Mouse (Mus musculus): ENCODE measurements around the gene Tnfsf13.
A peak's percentile ranks its signal among the peaks of the same experiment; 100 is the strongest.
"Not testable (repeated sequence)": the region's sequence is repeated elsewhere in the genome, so short reads cannot be mapped to it uniquely, and the experiment has no call there.

Gene Tnfsf13

GRCm38 (mm10) chr11:69703814-69704612 lies 18.4 kb upstream of the Tnfsf13 start:
- DNase-seq (ENCODE audit: low read depth) = no peak

- not testable (repeated sequence) for DNase-seq (ENCODE audit: low read depth)
Observed at GRCm38 (mm10) chr11:69703381-69703780, 17.8 kb upstream of the Tnfsf13 start.

- not testable (repeated sequence) for DNase-seq (ENCODE audit: low read depth)
Observed at GRCm38 (mm10) chr11:69702886-69703285, 17.3 kb upstream of the Tnfsf13 start.

- no peak for DNase-seq (ENCODE audit: low read depth)
Observed at GRCm38 (mm10) chr11:69699595-69699994, 14.0 kb upstream of the Tnfsf13 start.

GRCm38 (mm10) chr11:69698574-69698973 lies 13.0 kb upstream of the Tnfsf13 start:
- DNase-seq (ENCODE audit: low read depth) = no peak

- DNase-seq (ENCODE audit: low read depth) = no peak
Observed at GRCm38 (mm10) chr11:69697396-69697795, 11.8 kb upstream of the Tnfsf13 start.

- no peak for DNase-seq (ENCODE audit: low read depth)
Observed at GRCm38 (mm10) chr11:69695361-69696181, 10.0 kb upstream of the Tnfsf13 start, which contains the start of the genes Tnfsf12 and Tnfsfm13. Tnfsf12 (minus strand) TSS chr11:69695849. Tnfsfm13 (minus strand) TSS chr11:69696098.

GRCm38 (mm10) chr11:69695046-69695360 lies 9.4 kb upstream of the Tnfsf13 start:
- no peak for DNase-seq (ENCODE audit: low read depth)

- DNase-seq (ENCODE audit: low read depth) = no peak
Observed at GRCm38 (mm10) chr11:69693421-69693965, 7.9 kb upstream of the Tnfsf13 start.

GRCm38 (mm10) chr11:69692863-69693262 lies 7.3 kb upstream of the Tnfsf13 start:
- DNase-seq (ENCODE audit: low read depth) = no peak

GRCm38 (mm10) chr11:69692196-69692811 lies 6.7 kb upstream of the Tnfsf13 start:
- no peak for DNase-seq (ENCODE audit: low read depth)

- no peak for DNase-seq (ENCODE audit: low read depth)
Observed at GRCm38 (mm10) chr11:69689891-69690290, 4.3 kb upstream of the Tnfsf13 start.

GRCm38 (mm10) chr11:69687061-69687460 lies 1.5 kb upstream of the Tnfsf13 start:
- no peak for DNase-seq (ENCODE audit: low read depth)

GRCm38 (mm10) chr11:69686377-69686776 lies 793 bp upstream of the Tnfsf13 start:
- DNase-seq (ENCODE audit: low read depth) = no peak

- DNase-seq (ENCODE audit: low read depth) = no peak
Observed at GRCm38 (mm10) chr11:69684936-69685335, 648 bp downstream of the Tnfsf13 start.

GRCm38 (mm10) chr11:69684128-69684745 lies 1.3 kb downstream of the Tnfsf13 start:
- DNase-seq (ENCODE audit: low read depth) = no peak

GRCm38 (mm10) chr11:69683576-69683975 lies 2.0 kb downstream of the Tnfsf13 start:
- no peak for DNase-seq (ENCODE audit: low read depth)

- peak; percentile 94 for DNase-seq (ENCODE audit: low read depth)
Observed at GRCm38 (mm10) chr11:69682840-69683533, 2.6 kb downstream of the Tnfsf13 start.

- no peak for DNase-seq (ENCODE audit: low read depth)
Observed at GRCm38 (mm10) chr11:69682209-69682839, 3.3 kb downstream of the Tnfsf13 start.

- peak; percentile 90 for DNase-seq (ENCODE audit: low read depth)
Observed at GRCm38 (mm10) chr11:69681314-69682208, 4.0 kb downstream of the Tnfsf13 start, which contains the start of gene Senp3. Senp3 (minus strand) TSS chr11:69682084.
